Mouse (Mus musculus) forebrain, postnatal 0 days (tissue): ENCODE data around the gene Spire2. TPM values are rescaled to one million over a fixed set of nuclear protein-coding genes. Genes with fewer than 3 reads are reported as not detected.
A peak's percentile ranks its signal among the peaks of the same experiment; 100 is the strongest.

Source experiments
- ATAC-seq: fragments of 200-750 bp; cut with Nextera tagmentation; 2 replicates; pipeline ENCODE4 v1.8.0; 2017; ENCODE audit warnings: mild to moderate bottlenecking, moderate library complexity
- DNase-seq: peaks from one replicate; pipeline ENCODE4 v3.0.0-alpha.2; 2015
- H3K27ac ChIP-seq: fragments of 300-500 bp; sonication (generic); 2 replicates; pipeline ENCODE4 v1.5.1; 2014; ENCODE audit warnings: low read depth, mild to moderate bottlenecking, antibody characterized with exemption, low read length, moderate library complexity, mixed read lengths
- H3K27me3 ChIP-seq: fragments of 300-500 bp; sonication (generic); 2 replicates; pipeline ENCODE4 v1.6.1; 2014; ENCODE audit warnings: mild to moderate bottlenecking, low read length, mixed read lengths; ENCODE audit not compliant: insufficient read depth
- H3K36me3 ChIP-seq: fragments of 300-500 bp; sonication (generic); 2 replicates; pipeline ENCODE4 v1.6.1; 2014; ENCODE audit warnings: mild to moderate bottlenecking, moderate library complexity; ENCODE audit not compliant: insufficient read depth
- H3K4me1 ChIP-seq: fragments of 300-500 bp; sonication (generic); 2 replicates; pipeline ENCODE4 v1.6.1; 2014; ENCODE audit warnings: antibody characterized with exemption; ENCODE audit not compliant: insufficient read depth
- H3K4me2 ChIP-seq: fragments of 300-500 bp; sonication (generic); 2 replicates; pipeline ENCODE4 v1.6.1; 2014; ENCODE audit warnings: low read depth, mild to moderate bottlenecking, moderate library complexity
- H3K4me3 ChIP-seq: fragments of 300-500 bp; sonication (generic); 2 replicates; pipeline ENCODE4 v1.5.1; 2014; ENCODE audit warnings: low read depth, low read length, mixed read lengths
- H3K9ac ChIP-seq: fragments of 300-500 bp; sonication (generic); 2 replicates; pipeline ENCODE4 v1.6.1; 2014; ENCODE audit warnings: mild to moderate bottlenecking
- H3K9me3 ChIP-seq: fragments of 300-500 bp; sonication (generic); 2 replicates; pipeline ENCODE4 v1.6.1; 2016; ENCODE audit warnings: low read length
- CTCF ChIP-seq: sonication (generic); IDR thresholded peaks from 2 replicates; pipeline ENCODE4 v1.5.1; 2016; ENCODE audit warnings: antibody characterized with exemption, control low read depth, low read depth
- WGBS: fragments of 180-500 bp; shearing (Covaris S2); extraction: QIAGEN DNeasy Blood & Tissue Kit; methylation state at CpG from one replicate; pipeline ENCODE4 v1.1.7; 2014; 5-methylcytosine and 5-hydroxymethylcytosine counted together
- polyA plus RNA-seq: library from polyadenylated mRNA; unstranded; fragments of >200 nt; fragmentation: Nextera tagmentation; extraction: Ambion mirVana; gene quantifications from 2 replicates; pipeline ENCODE4 v1.2.1, GENCODE M21; 2015
- total RNA-seq: library from RNA; depleted of rRNA; stranded (reverse); fragments of >200 nt; gene quantifications from 2 replicates; pipeline ENCODE4 v1.2.3, GENCODE M21; 2014

The Spire2 gene
- total and polyA plus RNA-seq, 2 experiments from 2014 or later, result 24.2 to 37.0 TPM

- WGBS, result 89% methylated on average over 7 of the region's 7 CpGs
These were observed 10.4 kb downstream of the Spire2 start for GRCm38 (mm10) chr8:123342911-123343310.

GRCm38 (mm10) chr8:123343422-123343821 is 10.9 kb downstream of the Spire2 start:
- 93% methylated on average over 12 of the region's 12 CpGs for WGBS
- Histone ChIP-seq H3K4me2 (no peak overlapping the region), H3K4me3 (no peak overlapping the region), H3K4me1 (no peaks in the 10 kb centered on the region), H3K9ac (no peak overlapping the region), H3K27me3 (no peaks in the 10 kb centered on the region), H3K27ac (no peak overlapping the region), H3K36me3 (peaks cover 6% of the 10 kb centered on the region; the same call in 1 of the 2 replicates), H3K9me3 (no peaks in the 10 kb centered on the region)
- ATAC-seq, result no peak
- DNase-seq, result no peak
- no peak for TF ChIP-seq CTCF

More at GRCm38 (mm10) chr8:123342911-123343310, 10.4 kb downstream of the Spire2 start:
- no peak for TF ChIP-seq CTCF
- H3K27me3 ChIP-seq, result no peaks in the 10 kb centered on the region
- H3K27ac ChIP-seq, result no peak overlapping the region
- H3K9ac ChIP-seq, result no peak overlapping the region
- no peaks in the 10 kb centered on the region for H3K9me3 ChIP-seq
- ATAC-seq (no peak), DNase-seq (no peak)
- no peaks in the 10 kb centered on the region for H3K4me1 ChIP-seq
- no peak overlapping the region for H3K4me3 ChIP-seq
- no peak overlapping the region for H3K4me2 ChIP-seq
- H3K36me3 ChIP-seq, result peaks cover 4% of the 10 kb centered on the region; the same call in 1 of the 2 replicates

GRCm38 (mm10) chr8:123345135-123345534 is 12.6 kb downstream of the Spire2 start:
- ATAC-seq (no peak), DNase-seq (no peak)
- Histone ChIP-seq H3K9me3 (no peaks in the 10 kb centered on the region), H3K4me2 (no peak overlapping the region), H3K36me3 (peaks cover 12% of the 10 kb centered on the region; the same call in 1 of the 2 replicates), H3K27me3 (no peaks in the 10 kb centered on the region), H3K9ac (no peak overlapping the region), H3K4me1 (no peaks in the 10 kb centered on the region), H3K4me3 (no peak overlapping the region), H3K27ac (no peak overlapping the region)
- 79% methylated on average over 8 of the region's 8 CpGs for WGBS
- TF ChIP-seq CTCF, result no peak

GRCm38 (mm10) chr8:123345856-123346255 is 13.3 kb downstream of the Spire2 start:
- no peak for DNase-seq
- H3K9me3 ChIP-seq, result no peaks in the 10 kb centered on the region
- ATAC-seq, result no peak
- H3K4me3 ChIP-seq, result no peak overlapping the region
- H3K27ac ChIP-seq, result no peak overlapping the region
- WGBS, result 86% methylated on average over 6 of the region's 6 CpGs
- no peak for TF ChIP-seq CTCF
- no peaks in the 10 kb centered on the region for H3K27me3 ChIP-seq
- H3K4me2 ChIP-seq, result no peak overlapping the region
- H3K9ac ChIP-seq, result no peak overlapping the region
- H3K4me1 ChIP-seq, result no peaks in the 10 kb centered on the region
- H3K36me3 ChIP-seq, result peaks cover 14% of the 10 kb centered on the region; the same call in 1 of the 2 replicates

GRCm38 (mm10) chr8:123347293-123347692 is 14.8 kb downstream of the Spire2 start:
- 78% methylated on average over 2 of the region's 2 CpGs for WGBS
- ATAC-seq, result no peak

GRCm38 (mm10) chr8:123348237-123348843 is 15.8 kb downstream of the Spire2 start:
- H3K36me3 ChIP-seq, result peaks cover 14% of the 10 kb centered on the region; the same call in 1 of the 2 replicates
- no peaks in the 10 kb centered on the region for H3K27me3 ChIP-seq
- H3K9ac ChIP-seq, result no peak overlapping the region
- no peak overlapping the region for H3K4me3 ChIP-seq
- H3K4me2 ChIP-seq, result no peak overlapping the region
- H3K27ac ChIP-seq, result no peak overlapping the region
- ATAC-seq (peak; percentile 48), DNase-seq (peak; percentile 61)
- H3K9me3 ChIP-seq, result no peaks in the 10 kb centered on the region
- no peaks in the 10 kb centered on the region for H3K4me1 ChIP-seq
- TF ChIP-seq CTCF, result no peak
- WGBS, result 43% methylated on average over 9 of the region's 9 CpGs

More at GRCm38 (mm10) chr8:123347293-123347692, 14.8 kb downstream of the Spire2 start:
- peaks cover 14% of the 10 kb centered on the region; the same call in 1 of the 2 replicates for H3K36me3 ChIP-seq
- H3K4me1 ChIP-seq, result no peaks in the 10 kb centered on the region
- no peak overlapping the region for H3K4me3 ChIP-seq
- no peak overlapping the region for H3K4me2 ChIP-seq
- H3K27me3 ChIP-seq, result no peaks in the 10 kb centered on the region
- H3K9me3 ChIP-seq, result no peaks in the 10 kb centered on the region
- TF ChIP-seq CTCF, result no peak
- H3K27ac ChIP-seq, result no peak overlapping the region
- H3K9ac ChIP-seq, result no peak overlapping the region
- no peak for DNase-seq

GRCm38 (mm10) chr8:123349073-123349472 is 16.6 kb downstream of the Spire2 start:
- no peaks in the 10 kb centered on the region for H3K27me3 ChIP-seq
- H3K9me3 ChIP-seq, result no peaks in the 10 kb centered on the region
- WGBS, result 87% methylated on average over 4 of the region's 4 CpGs
- H3K4me2 ChIP-seq, result no peak overlapping the region
- no peak for DNase-seq
- no peak for TF ChIP-seq CTCF
- no peak overlapping the region for H3K27ac ChIP-seq
- H3K4me3 ChIP-seq, result no peak overlapping the region
- no peaks in the 10 kb centered on the region for H3K4me1 ChIP-seq
- H3K9ac ChIP-seq, result no peak overlapping the region
- peaks cover 14% of the 10 kb centered on the region; the same call in 1 of the 2 replicates for H3K36me3 ChIP-seq
- ATAC-seq, result no peak
